Mouse (Mus musculus): ENCODE results near the gene Prpmp5. TPM values are rescaled to one million over a fixed set of nuclear protein-coding genes. Genes with fewer than 3 reads are reported as not detected.
"Not testable (repeated sequence)": the region's sequence is repeated elsewhere in the genome, so short reads cannot be mapped to it uniquely, and the experiment has no call there.

Prpmp5 gene
- total RNA-seq (2012; rRNA removed), result not detected in 2 replicates
- total RNA-seq (2014; rRNA removed), result not detected in 2 replicates
- polyA plus RNA-seq (2012; ENCODE audit: insufficient read length, low read depth), result not detected in 2 replicates

DNA sequence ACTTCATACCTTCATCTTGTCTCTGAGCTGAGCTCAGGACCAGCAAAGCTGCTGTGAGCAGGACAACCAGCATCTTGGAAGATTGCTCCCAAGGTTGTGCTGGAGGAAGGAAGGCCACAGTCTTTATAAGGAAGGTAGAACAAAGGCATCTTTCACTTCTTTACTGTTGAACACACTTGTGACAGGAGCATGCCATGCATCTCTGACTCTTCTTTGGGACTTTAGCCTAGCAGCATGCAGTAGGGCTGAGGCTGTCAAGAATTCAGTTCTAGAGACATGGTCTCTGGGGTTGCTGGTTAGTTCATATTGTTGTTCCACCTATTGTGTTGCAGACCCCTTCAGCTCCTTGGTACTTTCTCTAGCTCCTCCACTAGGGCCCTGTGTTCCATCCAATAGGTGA, at the start of gene Prpmp5:
Gene Prpmp5, minus strand, starts transcription at position 101 of the 400 bp plus-strand sequence.
- DNase-seq (ENCODE audit: extremely low read depth); H3K4me3 ChIP-seq (replicated peaks in 1 of 3; ENCODE audit: low read depth in 2 of 3, low read length in 2 of 3, poor library complexity in 1 of 3); H3K4me1 ChIP-seq (ENCODE audit: control insufficient read depth in 1 of 2, insufficient read depth in 2 of 2); H3K9me3 ChIP-seq (replicated peaks; ENCODE audit: low read length); dilution Hi-C loops (cut with MboI; ENCODE audit: extremely low pct_ligation_motif_present, extremely low pct_unique_long_range_greater_than_20kb, low sequenced_read_pairs); H3K9ac ChIP-seq (ENCODE audit: insufficient read depth, low read depth); H3K27me3 ChIP-seq (replicated peaks); H3K27ac ChIP-seq (ENCODE audit: insufficient read depth, low read depth); H3K79me2 ChIP-seq (replicated peaks; ENCODE audit: control insufficient read depth, extremely low read depth, insufficient read depth, poor library complexity, severe bottlenecking); H3K36me3 ChIP-seq (replicated peaks in 1 of 2; ENCODE audit: control insufficient read depth in 1 of 2, insufficient read depth in 1 of 2, low read length in 1 of 2); H3K4me2 ChIP-seq (ENCODE audit: insufficient read depth, low read depth, poor library complexity, severe bottlenecking); in situ Hi-C loops (cut with MboI; ENCODE audit: low pct_ligation_motif_present, low pct_unique_long_range_greater_than_20kb, low sequenced_read_pairs): not testable (repeated sequence)

GRCm38 (mm10) chr6:132364034-132364433, 49.5 kb upstream of the Prpmp5 start, which contains the start of gene Gm8882:
Gene Gm8882, minus strand, starts transcription at chr6:132364134.
- H3K27me3 ChIP-seq (replicated peaks); in situ Hi-C loops (cut with MboI; ENCODE audit: low pct_ligation_motif_present, low pct_unique_long_range_greater_than_20kb, low sequenced_read_pairs); H3K36me3 ChIP-seq (replicated peaks in 1 of 2; ENCODE audit: control insufficient read depth in 1 of 2, insufficient read depth in 1 of 2, low read length in 1 of 2); H3K79me2 ChIP-seq (replicated peaks; ENCODE audit: control insufficient read depth, extremely low read depth, insufficient read depth, poor library complexity, severe bottlenecking); H3K4me2 ChIP-seq (ENCODE audit: insufficient read depth, low read depth, poor library complexity, severe bottlenecking); dilution Hi-C loops (cut with MboI; ENCODE audit: extremely low pct_ligation_motif_present, extremely low pct_unique_long_range_greater_than_20kb, low sequenced_read_pairs); H3K4me3 ChIP-seq (replicated peaks in 1 of 3; ENCODE audit: low read depth in 2 of 3, low read length in 2 of 3, poor library complexity in 1 of 3); H3K9me3 ChIP-seq (replicated peaks; ENCODE audit: low read length); H3K27ac ChIP-seq (ENCODE audit: insufficient read depth, low read depth); H3K4me1 ChIP-seq (ENCODE audit: control insufficient read depth in 1 of 2, insufficient read depth in 2 of 2); H3K9ac ChIP-seq (ENCODE audit: insufficient read depth, low read depth); DNase-seq (ENCODE audit: extremely low read depth): not testable (repeated sequence)

Other genes with a start within 250 kb of the Prpmp5 start
- gene Prb1, start 104.2 kb downstream of the Prpmp5 start, total RNA-seq (2012; rRNA removed), result not detected in 2 replicates
- not detected in 2 replicates for gene Prb1, start 104.2 kb downstream of the Prpmp5 start, total RNA-seq (2014; rRNA removed)
- not detected in 2 replicates for gene Prb1, start 104.2 kb downstream of the Prpmp5 start, polyA plus RNA-seq (2012; ENCODE audit: insufficient read length, low read depth)
- not detected in 2 replicates for gene Gm8882, start 49.4 kb upstream of the Prpmp5 start, total RNA-seq (2012; rRNA removed)
- not detected in 2 replicates for gene Gm8882, start 49.4 kb upstream of the Prpmp5 start, total RNA-seq (2014; rRNA removed)
- not detected in 2 replicates for gene Gm8882, start 49.4 kb upstream of the Prpmp5 start, polyA plus RNA-seq (2012; ENCODE audit: insufficient read length, low read depth)

Data from CH12.LX (cell line).